Mouse (Mus musculus) ES-Bruce4 (cell line): Measurements from ENCODE around the gene Cfap70.

Experiments used
- CTCF ChIP-seq: IDR thresholded peaks from one replicate; pipeline ENCODE4 v1.8.1; 2011; ENCODE audit warnings: low read depth, low read length
- EP300 ChIP-seq: IDR thresholded peaks from 2 replicates; pipeline ENCODE4 v1.6.1; 2011; ENCODE audit warnings: low read depth, low read length; ENCODE audit not compliant: insufficient read depth
- POLR2A ChIP-seq: IDR thresholded peaks from one replicate; pipeline ENCODE4 v1.8.1; 2011; ENCODE audit warnings: low read length; ENCODE audit not compliant: insufficient read depth

- TF ChIP-seq POLR2A = no peak
- TF ChIP-seq EP300 = no peak
- TF ChIP-seq CTCF = no peak
These were observed 62.5 kb downstream of the Cfap70 start for GRCm38 (mm10) chr14:20389446-20390079.
